Mouse (Mus musculus): ENCODE data around the gene Fbxl8.

GRCm38 (mm10) chr8:105253766-105254151, 10.7 kb upstream of the Fbxl8 start:
- TF ChIP-seq CTCF (IDR thresholded peaks at IDR 0.05; ENCODE audit: control insufficient read depth, insufficient read depth, insufficient read length) (no peak), USF1 (IDR thresholded peaks at IDR 0.05; ENCODE audit: low read depth) (no peak), MAX (IDR thresholded peaks at IDR 0.05) (no peak), CEBPB (IDR thresholded peaks at IDR 0.05; ENCODE audit: low read depth) (no peak), FOSL1 (IDR thresholded peaks at IDR 0.05; ENCODE audit: insufficient read depth, low read length, poor library complexity, severe bottlenecking) (no peak), MYOG (IDR thresholded peaks at IDR 0.05; ENCODE audit: control insufficient read depth, extremely low read depth, insufficient read length) (no peak)
